Mouse (Mus musculus): ENCODE results near the gene Ntf5.

- TF ChIP-seq POLR2A (IDR thresholded peaks at IDR 0.05; ENCODE audit: borderline replicate concordance, control insufficient read depth, low read depth, low read length) (no peak), CTCF (IDR thresholded peaks at IDR 0.05; ENCODE audit: control insufficient read depth, insufficient read depth, low read length) (no peak)
Measured at GRCm38 (mm10) chr7:45366652-45367019, 46.9 kb upstream of the Ntf5 start, which contains the start of gene Ppfia3.
